Mouse (Mus musculus) lung, embryonic 14.5 days (tissue): Measurements from ENCODE around the gene Pml. TPM values are rescaled to one million over a fixed set of nuclear protein-coding genes. Genes with fewer than 3 reads are reported as not detected.

Experiments used
- ATAC-seq: fragments of 200-750 bp; cut with Nextera tagmentation; 2 replicates; pipeline ENCODE4 v1.8.0; 2017; ENCODE audit warnings: mild to moderate bottlenecking, moderate TSS enrichment, moderate library complexity; ENCODE audit not compliant: insufficient read depth
- DNase-seq: peaks from one replicate; pipeline ENCODE4 v3.0.0-alpha.2; 2015
- H3K27ac ChIP-seq: fragments of 300-500 bp; sonication (generic); 2 replicates; pipeline ENCODE4 v1.5.1; 2014; ENCODE audit warnings: low read depth, mild to moderate bottlenecking, moderate library complexity
- H3K27me3 ChIP-seq: fragments of 300-500 bp; sonication (generic); 2 replicates; pipeline ENCODE4 v1.6.1; 2014; ENCODE audit warnings: low read length, control low read depth; ENCODE audit not compliant: insufficient read depth
- H3K36me3 ChIP-seq: fragments of 300-500 bp; sonication (generic); 2 replicates; pipeline ENCODE4 v1.6.1; 2014; ENCODE audit warnings: control low read depth; ENCODE audit not compliant: insufficient read depth
- H3K4me1 ChIP-seq: fragments of 300-500 bp; sonication (generic); 2 replicates; pipeline ENCODE4 v1.6.1; 2014; ENCODE audit warnings: antibody characterized with exemption, control low read depth; ENCODE audit not compliant: insufficient read depth
- H3K4me2 ChIP-seq: fragments of 300-500 bp; sonication (generic); 2 replicates; pipeline ENCODE4 v1.6.1; 2014; ENCODE audit warnings: mild to moderate bottlenecking
- H3K4me3 ChIP-seq: fragments of 300-500 bp; sonication (generic); 2 replicates; pipeline ENCODE4 v1.5.1; 2014; ENCODE audit warnings: low read depth, low read length
- H3K9ac ChIP-seq: fragments of 300-500 bp; sonication (generic); 2 replicates; pipeline ENCODE4 v1.6.1; 2014
- H3K9me3 ChIP-seq: fragments of 300-500 bp; sonication (generic); 2 replicates; pipeline ENCODE4 v1.6.1; 2016; ENCODE audit warnings: low read depth, low read length, control low read depth
- CTCF ChIP-seq: IDR thresholded peaks from 2 replicates; pipeline ENCODE4 v1.5.1; 2016; ENCODE audit warnings: antibody characterized with exemption, low read depth
- WGBS: fragments of 180-500 bp; shearing (Covaris S2); extraction: QIAGEN DNeasy Blood & Tissue Kit; methylation state at CpG from one replicate; pipeline ENCODE4 v1.1.7; 2014; 5-methylcytosine and 5-hydroxymethylcytosine counted together
- polyA plus RNA-seq: library from polyadenylated mRNA; unstranded; fragments of >200 nt; fragmentation: Nextera tagmentation; extraction: Ambion mirVana; gene quantifications from 2 replicates; pipeline ENCODE4 v1.2.1, GENCODE M21; 2014

Pml gene
- polyA plus RNA-seq, 1 experiment from 2014 or later: 23.2 TPM

DNA sequence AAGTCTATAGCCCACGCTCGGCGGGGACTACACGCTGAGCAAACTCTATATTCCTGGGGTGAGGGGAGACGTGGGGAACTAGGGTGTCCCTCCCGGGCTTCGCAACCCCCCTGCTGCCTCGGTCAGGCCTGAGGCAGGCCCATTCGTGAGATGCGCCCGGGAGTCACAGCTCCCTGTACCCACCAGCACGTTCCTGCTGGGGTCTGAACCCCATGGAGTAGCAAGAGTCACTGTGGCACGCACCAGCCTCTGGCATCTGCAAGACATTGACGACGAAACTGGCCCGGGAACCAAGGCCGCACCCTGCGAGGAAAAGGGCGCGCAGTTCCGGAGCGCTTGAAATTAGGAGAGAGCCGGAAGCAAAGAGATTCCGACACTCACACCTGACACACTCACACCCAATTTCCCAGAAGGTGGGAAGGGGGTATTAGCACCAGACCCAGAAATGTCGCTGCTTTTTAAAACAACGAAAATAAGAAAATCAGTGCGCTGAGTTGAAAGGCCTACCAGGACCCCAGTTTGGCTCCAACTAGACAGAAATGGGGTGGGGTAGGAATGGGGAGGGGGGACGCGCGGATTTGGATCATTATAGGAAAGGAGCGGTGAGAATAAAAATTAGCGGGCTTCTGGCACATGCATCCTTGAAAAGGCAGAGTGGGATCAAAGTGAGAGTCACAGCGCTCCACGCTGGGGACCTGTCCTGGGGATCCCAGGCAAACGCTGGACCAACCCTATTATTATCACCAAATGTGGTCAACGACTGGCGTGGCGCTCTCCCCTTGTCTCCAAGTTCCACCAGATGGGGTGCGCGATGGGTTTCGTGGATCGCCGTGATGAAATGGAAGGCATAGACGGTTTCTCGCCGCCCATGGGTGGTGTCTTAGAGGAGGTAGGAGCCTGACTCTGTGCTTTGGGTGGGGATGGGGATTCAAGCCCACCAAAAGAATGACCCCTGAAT is 52.7 kb downstream of the Pml start:
- 4% methylated on average over 46 of the region's 46 CpGs for WGBS
- Histone ChIP-seq H3K9ac (no peak overlapping the region), H3K27ac (no peak overlapping the region), H3K4me3 (peak overlapping the region; percentile 25; the same call in 1 of the 2 replicates), H3K36me3 (no peaks in the 10 kb centered on the region), H3K27me3 (peaks cover 79% of the 10 kb centered on the region), H3K9me3 (no peaks in the 10 kb centered on the region), H3K4me1 (peaks cover 11% of the 10 kb centered on the region), H3K4me2 (peak overlapping the region; percentile 33; the same call in 1 of the 2 replicates)
- no peak for ATAC-seq
- DNase-seq: no peak
- no peak for TF ChIP-seq CTCF

GRCm38 (mm10) chr9:58196141-58196540 is 53.4 kb downstream of the Pml start:
- no peaks in the 10 kb centered on the region for H3K9me3 ChIP-seq
- H3K4me2 ChIP-seq: 0 out of 2 replicates have a peak overlapping the region, but pooled peaks have one; percentile 33

GRCm38 (mm10) chr9:58195671-58196070 is 53.9 kb downstream of the Pml start:
- Histone ChIP-seq H3K4me2 (no peak overlapping the region), H3K4me1 (peaks cover 11% of the 10 kb centered on the region)

More at GRCm38 (mm10) chr9:58196141-58196540, 53.4 kb downstream of the Pml start:
- H3K27me3 ChIP-seq: peaks cover 72% of the 10 kb centered on the region
- no peak overlapping the region for H3K4me3 ChIP-seq
- TF ChIP-seq CTCF: no peak
- H3K36me3 ChIP-seq: no peaks in the 10 kb centered on the region
- no peak overlapping the region for H3K9ac ChIP-seq
- H3K27ac ChIP-seq: no peak overlapping the region
- peaks cover 11% of the 10 kb centered on the region for H3K4me1 ChIP-seq
- no peak for DNase-seq
- no peak for ATAC-seq
- WGBS: 4% methylated on average over 14 of the region's 14 CpGs

GRCm38 (mm10) chr9:58194222-58194621 is 55.4 kb downstream of the Pml start:
- peaks cover 53% of the 10 kb centered on the region for H3K27me3 ChIP-seq
- TF ChIP-seq CTCF: no peak
- ATAC-seq (no peak), DNase-seq (no peak)
- H3K36me3 ChIP-seq: no peaks in the 10 kb centered on the region
- no peak overlapping the region for H3K4me2 ChIP-seq
- H3K4me3 ChIP-seq: no peak overlapping the region
- no peak overlapping the region for H3K9ac ChIP-seq
- H3K27ac ChIP-seq: no peak overlapping the region
- peaks cover 11% of the 10 kb centered on the region for H3K4me1 ChIP-seq
- WGBS: 57% methylated on average over 9 of the region's 9 CpGs
- no peaks in the 10 kb centered on the region for H3K9me3 ChIP-seq

More at GRCm38 (mm10) chr9:58195671-58196070, 53.9 kb downstream of the Pml start:
- H3K9ac ChIP-seq: no peak overlapping the region
- H3K36me3 ChIP-seq: no peaks in the 10 kb centered on the region
- TF ChIP-seq CTCF: no peak
- H3K27ac ChIP-seq: no peak overlapping the region
- 10% methylated on average over 1 of the region's 1 CpGs for WGBS
- H3K4me3 ChIP-seq: no peak overlapping the region
- H3K9me3 ChIP-seq: no peaks in the 10 kb centered on the region
- DNase-seq (no peak), ATAC-seq (no peak)
- peaks cover 67% of the 10 kb centered on the region for H3K27me3 ChIP-seq

DNA sequence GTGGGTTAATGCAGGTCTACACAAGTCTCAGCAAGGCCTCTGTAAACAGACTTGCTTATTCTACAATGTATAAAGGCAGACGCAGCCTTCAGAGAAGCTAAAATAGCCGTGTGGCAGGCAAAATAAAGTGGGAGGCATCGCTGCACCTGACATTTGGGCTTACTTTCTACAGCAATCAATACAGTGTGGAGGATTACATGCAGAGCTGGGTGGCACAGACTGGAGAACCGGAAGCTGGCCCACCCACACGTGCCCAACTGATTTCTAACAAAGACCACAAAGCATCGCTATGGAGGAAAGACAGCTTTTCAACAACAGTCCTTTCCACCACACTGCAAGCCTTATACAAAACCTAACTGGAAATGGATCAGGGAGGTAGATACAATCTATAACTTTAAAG is 65.1 kb downstream of the Pml start:
- Histone ChIP-seq H3K9me3 (no peaks in the 10 kb centered on the region), H3K27ac (no peak overlapping the region), H3K4me3 (no peak overlapping the region), H3K36me3 (no peaks in the 10 kb centered on the region), H3K27me3 (no peaks in the 10 kb centered on the region), H3K9ac (no peak overlapping the region), H3K4me1 (no peaks in the 10 kb centered on the region), H3K4me2 (no peak overlapping the region)
- no peak for DNase-seq
- no peak for TF ChIP-seq CTCF
- 70% methylated on average over 6 of the region's 6 CpGs for WGBS
- ATAC-seq: no peak

GRCm38 (mm10) chr9:58179390-58179789 is 70.2 kb downstream of the Pml start:
- Histone ChIP-seq H3K4me3 (no peak overlapping the region), H3K36me3 (no peaks in the 10 kb centered on the region), H3K9ac (no peak overlapping the region), H3K4me2 (no peak overlapping the region), H3K27ac (no peak overlapping the region), H3K9me3 (no peaks in the 10 kb centered on the region), H3K27me3 (no peaks in the 10 kb centered on the region), H3K4me1 (0 out of 2 replicates have a peak, but pooled peaks cover 3% of the 10 kb centered on the region)
- DNase-seq (no peak), ATAC-seq (no peak)
- TF ChIP-seq CTCF: no peak
- WGBS: 74% methylated on average over 2 of the region's 2 CpGs

DNA sequence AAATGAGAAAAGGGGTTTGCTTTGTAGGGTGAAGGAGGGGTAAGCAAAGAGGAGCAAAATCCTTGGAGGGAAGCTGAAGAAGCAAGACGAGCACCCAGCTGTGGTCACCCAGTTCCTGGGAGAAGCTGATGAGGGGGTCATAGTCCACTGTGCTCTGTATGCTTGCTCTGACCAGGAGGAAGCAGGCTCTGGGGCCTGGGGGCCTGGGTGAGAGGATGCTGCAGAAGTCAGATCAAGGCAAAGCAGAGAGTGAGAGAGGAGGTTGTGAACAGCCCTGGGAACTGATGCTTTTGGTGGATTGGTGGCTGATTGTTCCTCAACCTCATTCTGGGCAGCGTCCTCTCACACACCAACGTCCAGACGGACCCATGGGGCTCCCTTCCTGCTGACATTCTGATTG is 72.4 kb downstream of the Pml start:
- Histone ChIP-seq H3K27me3 (no peaks in the 10 kb centered on the region), H3K9ac (no peak overlapping the region), H3K9me3 (no peaks in the 10 kb centered on the region), H3K4me2 (no peak overlapping the region), H3K27ac (no peak overlapping the region), H3K4me1 (0 out of 2 replicates have a peak, but pooled peaks cover 3% of the 10 kb centered on the region), H3K4me3 (no peak overlapping the region), H3K36me3 (no peaks in the 10 kb centered on the region)
- DNase-seq (no peak), ATAC-seq (no peak)
- no peak for TF ChIP-seq CTCF
- WGBS: 66% methylated on average over 4 of the region's 4 CpGs
